Mouse (Mus musculus) gastrocnemius, postnatal 25 days (tissue): Measurements from ENCODE around the gene Rnf26. TPM values are rescaled to one million over a fixed set of nuclear protein-coding genes. Genes with fewer than 3 reads are reported as not detected.
A peak's percentile ranks its signal among the peaks of the same experiment; 100 is the strongest.

ENCODE experiments used
- DNase-seq: peaks from one replicate; pipeline ENCODE4 v3.0.0; 2022
- long read RNA-seq, 2 experiments: library from polyadenylated mRNA; stranded (forward); transcript quantifications; one replicate each; pipeline ENCODE4 v2.0.0; 2021
- total RNA-seq, 2 experiments: library from RNA; stranded (reverse); gene quantifications; 1 replicate in 1 of 2; 2 replicates in 1 of 2; pipeline ENCODE4 v1.2.3; 2021

Rnf26 gene
- total RNA-seq: 1 to 10 TPM; 2.9 TPM
- long read RNA-seq, experiment 1, transcript Rnf26-201 (1 exons, 2,724 nt): major isoform, 5 of 6 reads
- long read RNA-seq, experiment 1, partial matches to known transcripts: 0 of 6 reads
- long read RNA-seq, experiment 1, other reads (novel, unspliced or antisense): 1 of 6 reads
- long read RNA-seq, experiment 2, transcript Rnf26-201 (1 exons, 2,724 nt): major isoform, 11 of 11 reads
- long read RNA-seq, experiment 2, partial matches to known transcripts: 0 of 11 reads
- long read RNA-seq, experiment 2, other reads (novel, unspliced or antisense): 0 of 11 reads

DNA sequence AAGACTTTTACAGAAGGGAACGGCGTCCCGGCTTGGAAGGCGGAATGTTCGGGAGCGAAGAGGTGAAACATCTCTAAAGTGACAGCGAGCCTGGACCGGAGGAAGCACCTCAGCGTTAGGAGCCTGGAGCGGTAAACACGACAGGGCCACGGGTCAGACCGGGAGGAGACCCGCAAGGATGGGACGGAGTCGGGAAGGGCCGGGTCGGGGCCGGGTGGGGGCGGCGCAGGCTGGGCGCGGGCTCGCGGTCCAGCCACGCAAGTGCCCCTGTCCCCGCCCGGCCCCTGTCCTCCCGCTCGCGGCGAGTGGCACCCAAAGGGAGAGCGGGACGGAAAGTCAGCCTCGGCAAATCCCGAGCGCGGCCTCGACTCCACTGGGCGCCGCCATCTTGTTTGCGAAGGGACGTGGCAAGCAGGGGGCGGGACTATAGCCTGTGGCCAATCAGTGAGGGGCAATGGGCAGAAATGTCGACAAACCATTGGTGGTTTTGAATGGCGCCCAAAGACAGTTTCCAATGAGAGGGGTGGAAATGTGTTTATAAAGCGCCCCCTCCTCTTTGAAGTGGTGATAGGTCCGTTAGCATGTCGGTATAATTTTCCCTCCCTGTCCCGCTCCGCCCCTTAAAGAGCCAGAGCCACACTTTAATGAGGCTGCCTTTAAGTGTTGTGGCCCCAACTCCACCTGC is at the start of gene Rnf26, which contains the start of gene Gm49380:
Gene Rnf26 (minus strand): TSS at position 413 of the 685 bp plus-strand sequence.
Gene Gm49380 (minus strand): TSS at position 396 of the 685 bp plus-strand sequence.
- peak; percentile 96 for DNase-seq

- DNase-seq: no peak
These were observed 46.6 kb upstream of the Rnf26 start for GRCm38 (mm10) chr9:44159886-44160285.

DNA sequence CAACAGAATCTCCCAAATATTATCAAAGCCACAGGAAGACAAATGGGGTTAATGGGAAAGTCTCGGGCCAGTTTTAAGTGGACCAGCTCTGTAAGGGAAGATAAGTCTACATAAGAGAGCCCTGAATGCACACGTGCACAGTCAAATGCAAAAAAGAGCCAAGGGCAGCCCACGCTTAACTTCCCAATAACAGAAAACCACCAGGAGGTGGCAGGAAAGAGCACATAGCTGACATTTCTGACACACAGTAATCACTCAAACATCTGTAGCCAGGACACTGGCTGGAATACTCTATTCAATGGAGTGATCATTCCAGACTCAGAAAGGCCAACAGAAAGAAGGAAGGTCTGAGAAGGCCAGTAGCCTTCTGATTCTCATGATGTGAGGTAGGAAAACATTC is 34.0 kb upstream of the Rnf26 start:
- no peak for DNase-seq

DNA sequence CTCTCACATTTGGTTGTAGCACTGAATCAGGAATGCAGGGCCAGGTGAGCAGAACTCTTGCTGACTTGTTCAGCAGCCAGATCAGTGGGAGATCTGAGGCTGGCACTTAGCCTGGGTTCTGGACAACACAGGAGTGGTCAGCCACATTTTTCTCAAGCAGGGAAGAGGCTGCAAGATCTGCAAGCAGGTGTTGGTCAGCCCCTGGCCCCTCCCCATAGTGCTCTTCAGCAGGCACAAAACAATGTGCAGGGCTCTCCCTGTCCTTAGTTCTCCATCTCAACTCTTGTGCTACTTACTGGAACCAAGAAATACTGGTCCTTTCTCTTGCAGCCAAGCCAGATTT is 31.4 kb upstream of the Rnf26 start:
- no peak for DNase-seq

DNA sequence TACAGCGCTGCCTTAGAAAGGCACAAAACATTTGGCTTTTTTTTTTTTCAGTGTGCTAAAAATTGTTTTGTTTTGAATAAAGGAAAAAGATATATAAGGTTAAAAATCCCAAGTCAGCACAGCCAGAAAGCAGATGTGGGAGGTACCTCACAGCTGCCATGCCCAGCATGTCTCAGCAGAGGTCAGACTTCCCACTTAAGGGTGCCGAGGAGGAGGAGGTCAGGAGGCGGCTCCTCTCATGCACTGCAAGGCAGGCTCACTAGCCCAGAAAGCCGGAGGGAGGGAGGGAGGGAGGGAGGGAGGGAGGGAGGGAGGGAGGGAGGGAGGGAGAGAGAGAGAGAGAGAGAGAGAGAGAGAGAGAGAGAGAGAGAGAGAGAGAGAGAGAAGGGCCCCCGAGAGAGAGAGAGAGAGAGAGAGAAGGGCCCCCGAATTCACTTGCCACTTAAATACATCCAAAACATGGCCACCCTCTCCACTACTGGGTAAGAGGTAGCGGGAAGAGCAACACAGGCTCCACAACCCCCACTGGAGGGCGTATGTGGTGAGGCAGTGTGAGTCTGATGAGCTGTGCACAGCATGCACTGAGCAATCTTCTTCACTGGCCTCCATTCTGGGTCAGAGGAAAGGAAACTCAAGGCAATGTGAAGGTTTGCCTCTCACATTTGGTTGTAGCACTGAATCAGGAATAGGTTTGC is 30.9 kb upstream of the Rnf26 start:
- peak; percentile 42 for DNase-seq

DNA sequence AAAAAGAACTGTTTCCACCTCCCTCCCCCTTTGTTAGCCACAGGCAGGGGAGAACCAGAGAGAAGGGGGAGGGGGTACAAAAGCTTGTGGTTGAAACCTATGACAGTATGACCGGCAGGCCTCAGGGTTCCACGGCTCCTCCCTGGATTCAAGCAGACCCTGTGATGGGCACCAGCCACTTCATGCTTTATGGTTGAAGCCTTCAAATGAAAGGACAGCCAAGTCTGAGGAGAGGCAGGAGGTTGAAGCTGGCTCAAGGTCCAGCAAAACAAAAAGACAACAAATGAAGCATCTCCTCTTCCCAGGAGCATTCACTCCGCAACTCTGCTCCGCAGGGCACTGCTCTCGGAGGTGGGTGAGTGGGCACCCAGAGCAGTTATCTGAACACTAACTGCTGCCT is 30.1 kb upstream of the Rnf26 start:
- DNase-seq: no peak

DNA sequence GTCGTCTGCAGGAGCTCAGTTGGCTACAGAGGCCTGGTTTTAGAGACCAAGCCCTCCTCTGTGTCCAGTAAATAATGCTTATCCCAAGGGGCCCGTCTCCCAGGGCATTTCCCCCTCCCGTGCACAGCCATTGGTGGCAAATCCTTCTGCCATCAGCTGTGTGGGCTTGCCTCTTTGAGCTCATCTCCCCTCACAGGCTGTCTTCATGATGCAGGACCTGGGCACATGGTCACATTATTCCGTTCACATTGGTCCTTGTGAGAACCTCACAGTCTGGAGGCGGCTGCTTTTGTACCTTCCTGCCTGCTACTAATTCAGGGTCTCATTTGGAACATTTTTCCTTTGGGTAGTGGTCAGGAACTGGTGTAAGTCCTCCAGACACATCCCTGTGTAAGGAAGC is 28.6 kb upstream of the Rnf26 start:
- DNase-seq: no peak

- no peak for DNase-seq
These were observed 24.5 kb upstream of the Rnf26 start for GRCm38 (mm10) chr9:44137846-44138245.

DNA sequence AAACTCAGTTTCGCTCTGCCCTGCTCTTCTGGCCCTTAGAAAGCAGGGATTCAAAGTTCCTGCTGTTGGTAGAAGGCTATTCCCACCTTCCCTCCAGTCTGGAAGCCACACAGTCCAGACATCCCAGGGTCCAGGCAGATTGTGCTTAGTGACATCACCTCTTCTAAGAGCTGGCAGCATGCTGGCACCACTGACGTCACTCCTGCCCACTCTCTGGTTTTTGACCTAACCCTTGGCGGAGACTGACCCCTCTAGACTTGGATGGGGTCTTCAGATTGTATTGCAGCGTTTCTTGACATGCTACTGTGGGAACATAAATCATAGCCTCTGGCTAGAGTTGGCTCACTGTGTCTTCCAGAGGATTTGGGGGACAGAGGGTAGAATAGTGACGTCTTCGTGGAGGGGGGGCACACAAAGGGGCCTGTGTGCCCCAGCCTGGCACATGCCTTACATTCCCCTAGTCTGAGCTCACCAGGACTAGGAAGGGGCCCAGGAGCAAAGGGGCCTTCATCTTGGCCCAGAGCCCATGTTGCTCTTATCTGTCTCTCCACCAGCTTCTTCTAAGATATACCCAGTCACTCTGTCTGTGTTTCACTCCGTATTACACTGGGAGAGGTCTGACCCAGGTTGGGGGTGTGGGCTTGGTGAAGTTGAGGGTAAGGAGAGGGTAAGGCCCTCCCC is 22.6 kb upstream of the Rnf26 start:
- no peak for DNase-seq

GRCm38 (mm10) chr9:44134851-44135730 is 21.8 kb upstream of the Rnf26 start:
- DNase-seq: peak; percentile 55

GRCm38 (mm10) chr9:44134101-44134850 is 21.0 kb upstream of the Rnf26 start, which contains the start of gene Mcam:
TSS of gene Mcam (plus strand) at chr9:44134469.
- DNase-seq: peak; percentile 75

GRCm38 (mm10) chr9:44133287-44133686 is 20.0 kb upstream of the Rnf26 start:
- DNase-seq: no peak

GRCm38 (mm10) chr9:44132200-44132599 is 18.9 kb upstream of the Rnf26 start:
- no peak for DNase-seq

DNA sequence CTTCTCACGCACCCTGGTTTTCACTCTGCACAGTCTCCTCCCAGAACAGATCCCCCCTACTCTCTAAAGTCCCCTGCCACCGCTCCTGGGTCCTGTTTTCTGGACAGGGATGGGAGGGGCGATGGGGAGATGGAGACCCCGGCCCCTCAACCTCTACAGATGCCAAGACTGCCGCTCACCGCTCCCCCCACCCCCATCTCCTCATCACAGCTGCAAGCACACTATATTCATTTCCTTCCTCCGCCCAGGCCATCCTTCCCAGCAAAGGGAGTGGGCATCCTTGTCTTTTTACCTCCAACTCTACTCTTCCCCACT is 17.9 kb upstream of the Rnf26 start:
- DNase-seq: no peak

- DNase-seq: peak; percentile 47
These were observed 17.4 kb upstream of the Rnf26 start for GRCm38 (mm10) chr9:44130581-44131275.

DNA sequence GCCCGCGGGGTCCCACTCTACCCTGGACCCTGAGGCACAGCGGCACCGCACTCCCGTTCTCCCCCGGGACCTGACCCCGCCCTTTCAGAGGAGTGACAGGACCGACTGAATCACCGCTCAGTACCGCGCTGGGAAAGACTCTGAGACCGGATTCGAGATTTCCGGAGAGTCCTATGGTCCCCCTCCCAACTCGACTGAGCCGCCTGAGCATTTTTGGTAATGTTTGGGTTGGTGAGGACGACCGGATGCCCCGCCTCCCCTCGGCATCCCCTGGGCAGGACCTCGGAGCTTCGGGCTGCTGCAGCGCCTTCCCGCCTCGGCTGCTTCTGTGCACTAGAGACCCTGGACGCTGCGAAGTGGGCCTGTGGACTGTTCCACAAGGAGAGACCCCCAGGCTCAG is 16.7 kb upstream of the Rnf26 start:
- peak; percentile 82 for DNase-seq

- no peak for DNase-seq
These were observed 16.3 kb upstream of the Rnf26 start for GRCm38 (mm10) chr9:44129633-44130032.

DNA sequence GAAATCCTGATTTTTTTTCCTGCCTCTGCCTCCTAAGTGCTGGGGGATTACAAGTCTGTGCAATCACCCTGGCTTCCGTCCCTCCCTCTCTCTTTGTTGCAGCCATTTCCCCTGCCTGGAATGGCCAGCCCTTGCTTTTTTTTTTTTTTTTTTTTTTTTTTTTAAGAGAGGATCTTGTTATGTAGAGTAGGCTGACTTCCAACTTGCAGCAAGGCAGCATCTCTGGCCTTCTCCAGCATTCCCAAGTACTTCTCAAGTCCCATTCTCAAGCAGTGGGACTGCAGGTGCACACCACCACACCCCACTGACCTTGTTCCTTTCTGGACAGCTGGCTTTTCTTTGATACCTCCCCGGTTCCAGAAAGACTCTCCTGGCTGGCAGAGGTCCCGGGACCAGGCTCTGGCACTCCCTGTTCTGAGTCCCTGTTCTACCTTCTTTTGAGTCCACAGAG is 14.1 kb upstream of the Rnf26 start:
- DNase-seq: peak; percentile 46

GRCm38 (mm10) chr9:44126746-44127145 is 13.4 kb upstream of the Rnf26 start:
- DNase-seq: no peak
